Mouse (Mus musculus) brain, embryonic 14.5 days (tissue): ENCODE results near the gene Pdzd3. TPM values are rescaled to one million over a fixed set of nuclear protein-coding genes. Genes with fewer than 3 reads are reported as not detected.

ENCODE experiments used
- DNase-seq: peaks from one replicate; pipeline ENCODE4 v3.0.0-alpha.2; 2011; ENCODE audit warnings: low read depth
- CTCF ChIP-seq: fragments of 200-500 bp; IDR thresholded peaks from 2 replicates; pipeline ENCODE4 v1.5.1; 2012; ENCODE audit warnings: inconsistent platforms, mild to moderate bottlenecking, moderate library complexity, borderline replicate concordance; ENCODE audit not compliant: insufficient read depth, insufficient read length; ENCODE audit errors: extremely low read depth
- POLR2A ChIP-seq: fragments of 200-500 bp; IDR thresholded peaks from 2 replicates; pipeline ENCODE4 v1.6.1; 2012; ENCODE audit warnings: mild to moderate bottlenecking, inconsistent platforms, borderline replicate concordance; ENCODE audit not compliant: poor library complexity, insufficient read depth, insufficient read length, severe bottlenecking; ENCODE audit errors: extremely low read depth
- polyA plus RNA-seq: library from polyadenylated mRNA; depleted of rRNA; stranded (reverse); fragments of >200 nt; gene quantifications from 2 replicates; pipeline ENCODE4 v1.2.3, GENCODE M21; 2012; rRNA removed

Pdzd3 gene
- polyA plus RNA-seq, 1 experiment: 0.78 TPM

GRCm38 (mm10) chr9:44233021-44233801 is 18.1 kb downstream of the Pdzd3 start:
- DNase-seq: peak; percentile 62
- TF ChIP-seq POLR2A: no peak
- TF ChIP-seq CTCF: no peak

- no peak for DNase-seq
- no peak for TF ChIP-seq POLR2A
- TF ChIP-seq CTCF: no peak
Measured at GRCm38 (mm10) chr9:44231609-44232008, 19.7 kb downstream of the Pdzd3 start.

GRCm38 (mm10) chr9:44225993-44226392 is 25.3 kb downstream of the Pdzd3 start:
- no peak for TF ChIP-seq POLR2A
- no peak for TF ChIP-seq CTCF
- DNase-seq: no peak

GRCm38 (mm10) chr9:44213538-44213937 is 37.7 kb downstream of the Pdzd3 start:
- no peak for TF ChIP-seq POLR2A
- TF ChIP-seq CTCF: no peak

GRCm38 (mm10) chr9:44212406-44212805 is 38.9 kb downstream of the Pdzd3 start:
- no peak for TF ChIP-seq CTCF
- no peak for TF ChIP-seq POLR2A
- DNase-seq: no peak

More at GRCm38 (mm10) chr9:44213538-44213937, 37.7 kb downstream of the Pdzd3 start:
- DNase-seq: peak; percentile 19

- DNase-seq: no peak
- TF ChIP-seq POLR2A (no peak), CTCF (no peak)
Measured at GRCm38 (mm10) chr9:44209416-44209815, 41.9 kb downstream of the Pdzd3 start.

GRCm38 (mm10) chr9:44207840-44208239 is 43.4 kb downstream of the Pdzd3 start:
- DNase-seq: no peak
- TF ChIP-seq POLR2A: no peak
- TF ChIP-seq CTCF: no peak

- no peak for TF ChIP-seq CTCF
- no peak for DNase-seq
Measured at GRCm38 (mm10) chr9:44200458-44200857, 50.8 kb downstream of the Pdzd3 start.

GRCm38 (mm10) chr9:44199580-44199979 is 51.7 kb downstream of the Pdzd3 start:
- DNase-seq: no peak
- TF ChIP-seq CTCF: no peak
- TF ChIP-seq POLR2A: no peak

GRCm38 (mm10) chr9:44199166-44199565 is 52.1 kb downstream of the Pdzd3 start:
- no peak for DNase-seq
- TF ChIP-seq POLR2A: no peak
- no peak for TF ChIP-seq CTCF

Other genes starting within 250 kb of the Pdzd3 start
- 11.6 and 13.1 TPM in 2 replicates for gene Thy1, start 208.1 kb downstream of the Pdzd3 start, polyA plus RNA-seq
- gene Usp2, start 184.4 kb downstream of the Pdzd3 start, polyA plus RNA-seq: 2.0 and 4.0 TPM in 2 replicates
- 1.8 and 3.8 TPM in 2 replicates for gene Mfrp, start 149.7 kb downstream of the Pdzd3 start, polyA plus RNA-seq
- 5.2 and 6.8 TPM in 2 replicates for gene C1qtnf5, start 144.2 kb downstream of the Pdzd3 start, polyA plus RNA-seq
- gene Gm49380, start 138.0 kb downstream of the Pdzd3 start, polyA plus RNA-seq: 0.06 and 0.29 TPM in 2 replicates
- gene Rnf26, start 138.0 kb downstream of the Pdzd3 start, polyA plus RNA-seq: 31.4 and 34.7 TPM in 2 replicates
- 28.5 and 28.9 TPM in 2 replicates for gene Mcam, start 117.0 kb downstream of the Pdzd3 start, polyA plus RNA-seq
- 24.5 and 30.7 TPM in 2 replicates for gene Cbl, start 17.4 kb downstream of the Pdzd3 start, polyA plus RNA-seq
- 0.15 TPM in 1 of 2 replicates, not detected in the other for gene Ccdc153, start 10.8 kb downstream of the Pdzd3 start, polyA plus RNA-seq
- gene Nlrx1, start 17.1 kb upstream of the Pdzd3 start, polyA plus RNA-seq: 4.0 and 4.5 TPM in 2 replicates
- 72.9 and 77.1 TPM in 2 replicates for gene Abcg4, start 37.1 kb upstream of the Pdzd3 start, polyA plus RNA-seq
- gene Hinfp, start 54.2 kb upstream of the Pdzd3 start, polyA plus RNA-seq: 44.2 and 47.6 TPM in 2 replicates
- 58.5 and 62.1 TPM in 2 replicates for gene C2cd2l, start 68.8 kb upstream of the Pdzd3 start, polyA plus RNA-seq
- 47.2 and 54.4 TPM in 2 replicates for gene Dpagt1, start 74.5 kb upstream of the Pdzd3 start, polyA plus RNA-seq
- 223 and 342 TPM in 2 replicates for gene H2afx, start 83.2 kb upstream of the Pdzd3 start, polyA plus RNA-seq
- 40.9 and 48.9 TPM in 2 replicates for gene Hmbs, start 92.8 kb upstream of the Pdzd3 start, polyA plus RNA-seq
- gene Vps11, start 110.2 kb upstream of the Pdzd3 start, polyA plus RNA-seq: 33.7 and 40.9 TPM in 2 replicates
- gene Hyou1, start 128.0 kb upstream of the Pdzd3 start, polyA plus RNA-seq: 50.3 and 57.4 TPM in 2 replicates
- gene Slc37a4, start 145.4 kb upstream of the Pdzd3 start, polyA plus RNA-seq: 51.8 and 57.7 TPM in 2 replicates
- gene Rps25, start 155.7 kb upstream of the Pdzd3 start, polyA plus RNA-seq: 566 and 626 TPM in 2 replicates
- gene Trappc4, start 156.1 kb upstream of the Pdzd3 start, polyA plus RNA-seq: 169 and 195 TPM in 2 replicates
- 47.1 and 59.9 TPM in 2 replicates for gene Ccdc84, start 167.1 kb upstream of the Pdzd3 start, polyA plus RNA-seq
- not detected in 2 replicates for gene Foxr1, start 189.7 kb upstream of the Pdzd3 start, polyA plus RNA-seq
- gene Upk2, start 203.5 kb upstream of the Pdzd3 start, polyA plus RNA-seq: 0.08 TPM in 1 of 2 replicates, not detected in the other
- 14.4 and 35.5 TPM in 2 replicates for gene Bcl9l, start 231.4 kb upstream of the Pdzd3 start, polyA plus RNA-seq